Mouse (Mus musculus): ENCODE data around the gene Pald1.

DNA sequence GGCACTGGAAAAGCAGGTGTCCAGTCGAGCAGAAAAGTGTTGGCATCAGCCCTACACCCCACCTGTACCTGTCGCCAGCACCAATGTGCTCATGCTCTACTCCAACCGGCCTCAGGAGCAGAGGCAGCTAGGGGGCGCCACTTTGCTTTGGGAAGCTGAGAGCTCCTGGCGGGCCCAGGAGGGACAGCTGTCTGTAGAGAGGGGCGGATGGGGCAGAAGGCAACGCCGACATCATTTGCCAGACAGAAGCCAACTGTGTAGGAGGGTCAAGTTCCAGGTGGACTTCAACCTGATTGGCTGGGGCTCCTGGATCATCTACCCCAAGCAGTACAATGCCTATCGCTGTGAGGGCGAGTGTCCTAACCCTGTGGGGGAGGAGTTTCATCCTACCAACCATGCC lies 40.0 kb upstream of the Pald1 start:
- TF ChIP-seq EP300 (IDR thresholded peaks at IDR 0.05; ENCODE audit: insufficient read depth, low read depth, low read length) (no peak), POLR2A (IDR thresholded peaks at IDR 0.05; ENCODE audit: insufficient read depth, low read depth, low read length) (no peak)
